ENCODE assay signal across 9 mouse cellular contexts in the genomic region with DNA sequence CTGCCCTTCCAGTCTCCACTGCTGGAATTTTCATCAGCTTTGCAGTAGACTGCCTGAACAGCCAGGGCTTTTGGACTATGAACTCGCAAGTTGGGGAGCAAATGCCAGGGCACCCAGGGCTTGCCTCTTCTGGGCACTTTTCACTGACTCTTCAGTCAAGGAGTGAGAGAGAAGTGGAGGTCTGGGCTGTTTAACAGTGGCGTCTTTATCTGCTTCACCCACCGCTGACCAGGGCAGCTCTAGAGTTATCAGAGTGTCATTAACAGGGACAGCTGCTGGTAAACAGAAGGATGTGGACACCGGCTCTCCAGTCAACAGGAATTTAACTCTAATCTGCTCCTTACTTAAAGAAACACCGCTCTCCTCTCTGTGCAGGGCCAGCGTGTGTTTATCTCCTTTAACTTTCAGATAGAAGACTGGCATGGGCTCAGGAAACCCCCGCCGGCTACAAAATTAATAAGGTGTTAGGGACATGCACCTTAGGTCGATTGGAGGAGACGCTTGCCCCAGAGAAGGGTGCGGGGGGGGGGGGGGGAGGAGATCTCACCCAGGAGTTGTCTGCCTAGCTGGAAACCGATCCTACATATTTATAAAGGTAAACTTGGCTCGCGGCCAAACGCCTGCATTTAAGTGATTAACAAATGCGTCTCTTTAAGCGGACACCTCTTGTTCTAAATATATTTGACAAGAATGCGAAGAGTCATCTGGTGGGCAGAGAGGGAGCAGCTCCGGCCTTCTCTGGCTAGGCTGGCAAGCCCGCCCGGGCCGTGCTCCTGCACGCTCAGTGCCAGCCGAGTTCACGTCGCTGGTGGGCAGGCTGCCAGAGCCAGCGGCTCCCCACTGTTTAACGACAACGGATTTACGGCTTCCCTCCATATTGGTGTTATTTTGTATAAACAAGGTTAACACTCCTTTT.
DNase-seq lines count a peak whose midpoint lies in the region; ATAC-seq and TF ChIP-seq lines count a peak whose summit lies in the region.
"Had no signal": no experiment of that assay in that cellular context is flagged by ENCODE, and none has a peak within 500 bp of the region (broad histone marks: within the 10 kb centered on the region; RNA-seq: fewer than 3 reads in every experiment).

No protein-coding gene starts in this region.

- H3K9ac ChIP-seq in hindbrain, embryonic 13.5 days, result peak overlapping the region; percentile 29; the same call in 1 of the 2 replicates
- no peak overlapping the region for H3K9ac ChIP-seq in limb, embryonic 15.5 days
- peak overlapping the region; percentile 19; the same call in 1 of the 2 replicates for H3K9ac ChIP-seq in midbrain, embryonic 15.5 days

- no peak overlapping the region for H3K27ac ChIP-seq in hindbrain, embryonic 13.5 days
- peak overlapping the region; percentile 44; the same call in 1 of the 2 replicates for H3K27ac ChIP-seq in limb, embryonic 15.5 days
- no peak overlapping the region for H3K27ac ChIP-seq in midbrain, embryonic 15.5 days

- H3K27me3 ChIP-seq in E14TG2a.4 (ENCODE audit: insufficient read depth, low read length), result peaks cover 27% of the 10 kb centered on the region
- peaks cover 7% of the 10 kb centered on the region; the same call in 1 of the 2 replicates for H3K27me3 ChIP-seq in hindbrain, embryonic 13.5 days
- H3K27me3 ChIP-seq in limb, embryonic 15.5 days, result peaks cover 3% of the 10 kb centered on the region; the same call in 1 of the 2 replicates
- H3K27me3 ChIP-seq in midbrain, embryonic 15.5 days (replicated peaks), result 0 out of 2 replicates have a peak, but pooled peaks cover 4% of the 10 kb centered on the region
- H3K27me3 ChIP-seq: CH12.LX had no signal

- no peak for TF ChIP-seq CTCF in E14TG2a.4 (conservative IDR thresholded peaks at IDR 0.05; ENCODE audit: low read length)

- H3K4me2 ChIP-seq in hindbrain, embryonic 13.5 days, result peak overlapping the region; percentile 53
- H3K4me2 ChIP-seq in limb, embryonic 15.5 days, result peak overlapping the region; percentile 44
- H3K4me2 ChIP-seq in midbrain, embryonic 15.5 days, result peak overlapping the region; percentile 59

- peaks cover 29% of the 10 kb centered on the region for H3K4me1 ChIP-seq in E14TG2a.4 (replicated peaks; ENCODE audit: low read depth, low read length)
- H3K4me1 ChIP-seq in hindbrain, embryonic 13.5 days (replicated peaks), result peaks cover 22% of the 10 kb centered on the region
- peaks cover 25% of the 10 kb centered on the region for H3K4me1 ChIP-seq in limb, embryonic 15.5 days
- peaks cover 20% of the 10 kb centered on the region for H3K4me1 ChIP-seq in midbrain, embryonic 15.5 days

- peak; percentile 6 for DNase-seq in cerebellum, adult 11-12 months
- peak; percentile 84 for DNase-seq in forelimb bud, embryonic 11.5 days (ENCODE audit: low read depth, low spot score)
- DNase-seq in urinary bladder, postnatal 10 days (ENCODE audit: low spot score), result peak; percentile 30
- no peak for DNase-seq in layer of hippocampus, adult 8-10 months (ENCODE audit: low spot score in 2 of 2)

- 1% methylated on average over 30 of the region's 30 CpGs for WGBS in hindbrain, embryonic 13.5 days
- 1% methylated on average over 30 of the region's 30 CpGs for WGBS in limb, embryonic 15.5 days
- 2% methylated on average over 30 of the region's 30 CpGs for WGBS in midbrain, embryonic 15.5 days

- H3K36me3 ChIP-seq in E14TG2a.4 (ENCODE audit: insufficient read depth, low read length), result no peaks in the 10 kb centered on the region
- no peaks in the 10 kb centered on the region for H3K36me3 ChIP-seq in hindbrain, embryonic 13.5 days
- H3K36me3 ChIP-seq in limb, embryonic 15.5 days, result no peaks in the 10 kb centered on the region
- no peaks in the 10 kb centered on the region for H3K36me3 ChIP-seq in midbrain, embryonic 15.5 days (replicated peaks)

- no peaks in the 10 kb centered on the region for H3K9me3 ChIP-seq in E14TG2a.4 (ENCODE audit: low read length)
- H3K9me3 ChIP-seq in hindbrain, embryonic 13.5 days, result no peaks in the 10 kb centered on the region
- no peaks in the 10 kb centered on the region for H3K9me3 ChIP-seq in limb, embryonic 15.5 days
- H3K9me3 ChIP-seq in midbrain, embryonic 15.5 days, result no peaks in the 10 kb centered on the region

- H3K4me3 ChIP-seq in E14TG2a.4 (replicated peaks; ENCODE audit: low read length), result peak overlapping the region; percentile 63
- peak overlapping the region; percentile 22 for H3K4me3 ChIP-seq in hindbrain, embryonic 13.5 days
- peak overlapping the region; percentile 15 for H3K4me3 ChIP-seq in limb, embryonic 15.5 days
- peak overlapping the region; percentile 28 for H3K4me3 ChIP-seq in midbrain, embryonic 15.5 days

- ATAC-seq in hindbrain, embryonic 13.5 days (ENCODE audit: low FRiP score), result peak; percentile 91
- ATAC-seq in limb, embryonic 15.5 days (ENCODE audit: insufficient number of reproducible peaks, low FRiP score, low TSS enrichment, low read depth), result 0 out of 2 replicates have a peak, but pooled peaks have one; percentile 59
- ATAC-seq in midbrain, embryonic 15.5 days (replicated peaks), result peak; percentile 89

Comparison
In these comparisons a context has a peak if more than half of its experiments do, and no peak if none do; other contexts are left out.
1. DNase-seq: peak in cerebellum, adult 11-12 months (single experiment), forelimb bud, embryonic 11.5 days (single experiment) and urinary bladder, postnatal 10 days (single experiment); none in layer of hippocampus, adult 8-10 months (0 of 2).
2. Peak in every context shown above with its lines, with median percentiles within 50 percentile points of each other: H3K4me3 ChIP-seq, ATAC-seq and H3K4me2 ChIP-seq.